Comparison of ENCODE assay signal across 27 mouse cellular contexts in genomic region chr3:83052102-83052501, GRCm38 (mm10). TPM values are rescaled to one million over a fixed set of nuclear protein-coding genes. Genes with fewer than 3 reads are reported as not detected.
"Had no signal": no experiment of that assay in that cellular context is flagged by ENCODE, and none has a peak within 500 bp of the region (broad histone marks: within the 10 kb centered on the region; RNA-seq: fewer than 3 reads in every experiment).

No protein-coding gene starts in this region.

- H3K27me3 ChIP-seq: limb, embryonic 12.5 days; limb, embryonic 15.5 days; lung, embryonic 15.5 days; megakaryocyte, embryonic 14.5 days; midbrain, embryonic 13.5 days had no signal

- H3K27ac ChIP-seq: limb, embryonic 12.5 days; limb, embryonic 15.5 days; lung, embryonic 15.5 days; midbrain, embryonic 10.5 days; midbrain, embryonic 13.5 days; stomach, postnatal 0 days had no signal

- ATAC-seq: midbrain, embryonic 13.5 days; midbrain, embryonic 16.5 days had no signal

- DNase-seq: kidney, adult 18-20 months; kidney, adult 9 months; kidney, postnatal 14 days; kidney, postnatal 4 days; left cerebral cortex, postnatal 4 days; lung, adult 18-20 months; lung, postnatal 10 days; lung, postnatal 36 days; right cerebral cortex, adult 18-20 months; right cerebral cortex, postnatal 14 days; right cerebral cortex, postnatal 4 days; thymus, adult 2 months; thymus, postnatal 14 days; thymus, postnatal 4 days had no signal

- H3K4me3 ChIP-seq: limb, embryonic 12.5 days; limb, embryonic 15.5 days; lung, embryonic 15.5 days; megakaryocyte, embryonic 14.5 days; midbrain, embryonic 10.5 days; midbrain, embryonic 13.5 days had no signal

- H3K9me3 ChIP-seq: limb, embryonic 12.5 days; limb, embryonic 15.5 days; lung, embryonic 15.5 days; megakaryocyte, embryonic 14.5 days; midbrain, embryonic 10.5 days; midbrain, embryonic 13.5 days had no signal

- H3K4me2 ChIP-seq: limb, embryonic 12.5 days; limb, embryonic 15.5 days; lung, embryonic 15.5 days; midbrain, embryonic 13.5 days had no signal

- H3K9ac ChIP-seq: limb, embryonic 12.5 days; limb, embryonic 15.5 days; lung, embryonic 15.5 days; midbrain, embryonic 13.5 days had no signal

RNA-seq across cellular contexts. Expression of gene Fgb, which starts 2.4 kb away (rescaled TPM):
- total RNA-seq: layer of hippocampus, adult 18-20 months; layer of hippocampus, postnatal 14 days; left cerebral cortex, adult 8-10 months; left cerebral cortex, postnatal 14 days; left cerebral cortex, postnatal 4 days had no signal
- polyA plus RNA-seq: midbrain, embryonic 10.5 days; midbrain, embryonic 16.5 days had no signal

RNA-seq across cellular contexts. Expression of gene Fga, which starts 26.2 kb away (rescaled TPM):
- total RNA-seq: layer of hippocampus, adult 18-20 months; layer of hippocampus, postnatal 14 days; left cerebral cortex, adult 8-10 months; left cerebral cortex, postnatal 14 days; left cerebral cortex, postnatal 4 days had no signal
- polyA plus RNA-seq: midbrain, embryonic 10.5 days; midbrain, embryonic 16.5 days; neural tube, embryonic 11.5 days had no signal

RNA-seq across cellular contexts. Expression of gene Fgg, which starts 44.6 kb away (rescaled TPM):
- total RNA-seq: layer of hippocampus, postnatal 14 days; left cerebral cortex, adult 8-10 months; left cerebral cortex, postnatal 14 days; left cerebral cortex, postnatal 4 days had no signal
- polyA plus RNA-seq: limb, embryonic 12.5 days; midbrain, embryonic 16.5 days had no signal
